Mouse (Mus musculus) hindbrain, embryonic 16.5 days (tissue): Measurements from ENCODE around the gene Snd1. TPM values are rescaled to one million over a fixed set of nuclear protein-coding genes. Genes with fewer than 3 reads are reported as not detected.
A peak's percentile ranks its signal among the peaks of the same experiment; 100 is the strongest.

Source experiments
- ATAC-seq: fragments of 200-750 bp; cut with Nextera tagmentation; 2 replicates; pipeline ENCODE4 v1.8.0; 2017; ENCODE audit warnings: moderate TSS enrichment, moderate library complexity
- H3K27ac ChIP-seq: fragments of 300-500 bp; sonication (generic); 2 replicates; pipeline ENCODE4 v1.5.1; 2014; ENCODE audit warnings: low read depth, mild to moderate bottlenecking, control low read depth, low read length, moderate library complexity
- H3K27me3 ChIP-seq: fragments of 300-500 bp; sonication (generic); replicated peaks from 2 replicates; pipeline ENCODE4 v1.6.1; 2014; ENCODE audit warnings: low read length; ENCODE audit not compliant: control insufficient read depth, insufficient read depth
- H3K36me3 ChIP-seq: fragments of 300-500 bp; sonication (generic); 2 replicates; pipeline ENCODE4 v1.6.1; 2014; ENCODE audit warnings: mild to moderate bottlenecking, low read length, moderate library complexity, mixed read lengths; ENCODE audit not compliant: control insufficient read depth, insufficient read depth
- H3K4me1 ChIP-seq: fragments of 300-500 bp; sonication (generic); 2 replicates; pipeline ENCODE4 v1.6.1; 2014; ENCODE audit warnings: low read depth, low read length; ENCODE audit not compliant: control insufficient read depth, insufficient read depth
- H3K4me2 ChIP-seq: fragments of 300-500 bp; sonication (generic); 2 replicates; pipeline ENCODE4 v1.6.1; 2014; ENCODE audit warnings: mild to moderate bottlenecking, low read length, control low read depth, moderate library complexity
- H3K4me3 ChIP-seq: fragments of 300-500 bp; sonication (generic); 2 replicates; pipeline ENCODE4 v1.5.1; 2014; ENCODE audit warnings: mild to moderate bottlenecking, low read length, control low read depth, moderate library complexity
- H3K9ac ChIP-seq: fragments of 300-500 bp; sonication (generic); 2 replicates; pipeline ENCODE4 v1.6.1; 2014; ENCODE audit warnings: low read depth, mild to moderate bottlenecking, control low read depth, low read length, moderate library complexity
- H3K9me3 ChIP-seq: fragments of 300-500 bp; sonication (generic); 2 replicates; pipeline ENCODE4 v1.6.1; 2014; ENCODE audit warnings: mild to moderate bottlenecking, low read length, moderate library complexity; ENCODE audit not compliant: control insufficient read depth
- WGBS: fragments of 180-500 bp; shearing (Covaris S2); extraction: QIAGEN DNeasy Blood & Tissue Kit; methylation state at CpG from one replicate; pipeline ENCODE4 v1.1.7; 2014; 5-methylcytosine and 5-hydroxymethylcytosine counted together
- polyA plus RNA-seq: library from polyadenylated mRNA; unstranded; fragments of >200 nt; fragmentation: Nextera tagmentation; extraction: Ambion mirVana; gene quantifications from 2 replicates; pipeline ENCODE4 v1.2.1, GENCODE M21; 2015

The Snd1 gene
- polyA plus RNA-seq, 1 experiment from 2014 or later = 69.7 TPM

DNA sequence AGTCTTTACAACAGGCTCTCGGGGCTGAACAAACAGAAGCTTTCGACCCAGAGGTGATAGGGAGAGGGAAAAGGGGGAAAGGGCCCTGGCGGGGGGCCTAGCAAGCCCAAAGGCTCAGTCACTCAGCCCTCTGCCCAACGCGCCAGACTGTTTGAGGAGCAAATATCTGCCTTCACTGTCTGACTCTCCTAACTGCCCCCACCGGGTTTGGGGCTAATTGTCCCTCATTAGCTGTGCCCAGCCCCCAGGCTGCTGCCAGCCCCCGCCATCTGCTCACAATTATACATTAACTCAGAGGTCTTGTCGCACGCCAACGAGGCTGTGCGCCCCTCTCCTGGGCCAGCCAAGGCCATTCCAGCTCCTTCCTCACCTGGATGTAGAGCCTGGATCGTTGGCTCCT lies 24.0 kb upstream of the Snd1 start:
- Histone ChIP-seq H3K27me3 (peaks cover 22% of the 10 kb centered on the region), H3K4me3 (no peak overlapping the region), H3K4me1 (no peaks in the 10 kb centered on the region), H3K9me3 (no peaks in the 10 kb centered on the region), H3K36me3 (no peaks in the 10 kb centered on the region), H3K9ac (no peak overlapping the region), H3K4me2 (0 out of 2 replicates have a peak overlapping the region, but pooled peaks have one; percentile 12), H3K27ac (no peak overlapping the region)
- 0 out of 2 replicates have a peak, but pooled peaks have one; percentile 34 for ATAC-seq
- 0% methylated on average over 11 of the region's 12 CpGs for WGBS

DNA sequence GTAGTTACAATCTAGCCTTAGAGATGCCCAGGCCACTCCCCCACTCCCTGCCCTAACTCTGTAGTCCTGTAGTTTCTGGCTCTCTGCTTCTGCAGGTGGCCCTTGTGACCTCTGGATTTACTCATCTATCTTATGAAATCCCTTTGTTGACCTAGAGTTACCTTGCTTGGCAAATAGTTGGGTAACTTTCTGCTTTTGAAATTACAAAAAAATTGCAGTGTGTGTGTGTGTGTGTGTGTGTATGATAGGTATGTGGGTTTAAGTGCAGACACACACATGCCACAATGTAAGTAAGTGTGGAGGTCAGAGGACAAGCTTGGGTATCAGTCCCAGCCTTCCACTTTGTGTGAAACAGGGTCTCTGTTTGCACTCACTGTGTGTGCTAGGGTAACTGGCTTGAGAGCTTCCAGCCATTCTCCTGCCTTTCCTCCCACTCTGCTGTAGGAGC lies 15.7 kb upstream of the Snd1 start:
- no peak for ATAC-seq
- Histone ChIP-seq H3K27ac (no peak overlapping the region), H3K9me3 (no peaks in the 10 kb centered on the region), H3K27me3 (no peaks in the 10 kb centered on the region), H3K4me2 (no peak overlapping the region), H3K36me3 (no peaks in the 10 kb centered on the region), H3K9ac (no peak overlapping the region), H3K4me1 (no peaks in the 10 kb centered on the region), H3K4me3 (no peak overlapping the region)

GRCm38 (mm10) chr6:28460534-28460933 lies 14.4 kb upstream of the Snd1 start:
- Histone ChIP-seq H3K4me2 (no peak overlapping the region), H3K9ac (no peak overlapping the region), H3K27me3 (no peaks in the 10 kb centered on the region), H3K36me3 (no peaks in the 10 kb centered on the region), H3K4me3 (no peak overlapping the region), H3K4me1 (no peaks in the 10 kb centered on the region), H3K9me3 (no peaks in the 10 kb centered on the region), H3K27ac (no peak overlapping the region)
- ATAC-seq = 0 out of 2 replicates have a peak, but pooled peaks have one; percentile 54
- WGBS = 9% methylated on average over 5 of the region's 5 CpGs

GRCm38 (mm10) chr6:28464630-28465029 lies 10.3 kb upstream of the Snd1 start:
- Histone ChIP-seq H3K9ac (no peak overlapping the region), H3K36me3 (no peaks in the 10 kb centered on the region), H3K27ac (no peak overlapping the region), H3K9me3 (no peaks in the 10 kb centered on the region), H3K4me2 (no peak overlapping the region), H3K27me3 (no peaks in the 10 kb centered on the region), H3K4me3 (no peak overlapping the region), H3K4me1 (no peaks in the 10 kb centered on the region)
- 36% methylated on average over 6 of the region's 6 CpGs for WGBS
- 0 out of 2 replicates have a peak, but pooled peaks have one; percentile 30 for ATAC-seq

DNA sequence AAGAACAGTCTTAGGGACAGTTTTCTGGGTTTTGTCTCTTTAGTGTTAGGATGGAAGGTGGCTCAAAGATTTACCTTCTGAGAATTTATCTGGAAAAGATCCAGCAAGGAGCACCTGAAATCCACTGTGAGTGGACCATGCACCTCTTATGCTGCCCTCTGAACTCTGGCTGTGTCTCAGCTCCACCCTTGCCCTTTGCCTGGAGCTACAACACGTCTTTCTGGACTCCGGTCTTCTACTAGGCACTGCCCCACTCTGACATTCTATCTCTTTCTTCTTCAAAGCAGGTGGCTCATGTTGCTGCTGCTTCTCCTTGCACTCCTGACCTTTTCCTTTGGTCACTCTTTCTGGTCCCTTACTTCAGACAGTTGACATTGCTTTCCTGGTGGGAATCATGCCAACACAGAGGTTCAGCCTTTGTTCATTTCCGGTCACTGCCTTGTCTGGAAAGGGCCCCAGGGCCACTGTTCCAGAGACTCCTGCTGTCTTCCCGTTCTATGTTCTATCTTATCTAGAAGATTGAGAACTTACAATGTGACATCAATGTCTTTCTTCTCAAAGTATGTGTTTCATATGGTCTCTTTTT lies 4.8 kb upstream of the Snd1 start:
- 73% methylated on average over 4 of the region's 4 CpGs for WGBS
- Histone ChIP-seq H3K36me3 (no peaks in the 10 kb centered on the region), H3K27me3 (no peaks in the 10 kb centered on the region), H3K27ac (no peak overlapping the region), H3K4me3 (no peak overlapping the region), H3K4me2 (no peak overlapping the region), H3K9me3 (no peaks in the 10 kb centered on the region), H3K4me1 (no peaks in the 10 kb centered on the region), H3K9ac (no peak overlapping the region)
- ATAC-seq = no peak

DNA sequence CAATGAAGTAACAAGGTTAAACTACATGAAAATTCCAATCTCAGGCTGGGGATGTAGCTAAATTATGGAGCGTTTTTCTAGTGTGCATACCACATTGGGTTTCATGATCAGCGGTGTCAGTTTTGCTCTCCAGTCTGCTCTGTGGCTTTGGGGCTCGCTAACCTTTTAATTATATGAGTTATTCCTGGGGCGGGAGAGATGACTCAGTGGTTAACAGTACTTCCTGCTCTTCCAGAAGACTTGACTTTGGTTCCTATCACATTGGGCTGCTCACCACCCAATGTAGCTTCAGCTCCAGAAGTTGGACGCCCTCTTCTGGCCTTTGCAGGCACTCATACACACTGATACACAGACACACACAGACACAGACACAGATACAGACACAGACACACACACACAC lies 4.3 kb upstream of the Snd1 start:
- no peak for ATAC-seq
- Histone ChIP-seq H3K4me2 (no peak overlapping the region), H3K9me3 (no peaks in the 10 kb centered on the region), H3K4me1 (no peaks in the 10 kb centered on the region), H3K9ac (no peak overlapping the region), H3K36me3 (no peaks in the 10 kb centered on the region), H3K27me3 (no peaks in the 10 kb centered on the region), H3K27ac (no peak overlapping the region), H3K4me3 (no peak overlapping the region)
- 77% methylated on average over 5 of the region's 5 CpGs for WGBS

DNA sequence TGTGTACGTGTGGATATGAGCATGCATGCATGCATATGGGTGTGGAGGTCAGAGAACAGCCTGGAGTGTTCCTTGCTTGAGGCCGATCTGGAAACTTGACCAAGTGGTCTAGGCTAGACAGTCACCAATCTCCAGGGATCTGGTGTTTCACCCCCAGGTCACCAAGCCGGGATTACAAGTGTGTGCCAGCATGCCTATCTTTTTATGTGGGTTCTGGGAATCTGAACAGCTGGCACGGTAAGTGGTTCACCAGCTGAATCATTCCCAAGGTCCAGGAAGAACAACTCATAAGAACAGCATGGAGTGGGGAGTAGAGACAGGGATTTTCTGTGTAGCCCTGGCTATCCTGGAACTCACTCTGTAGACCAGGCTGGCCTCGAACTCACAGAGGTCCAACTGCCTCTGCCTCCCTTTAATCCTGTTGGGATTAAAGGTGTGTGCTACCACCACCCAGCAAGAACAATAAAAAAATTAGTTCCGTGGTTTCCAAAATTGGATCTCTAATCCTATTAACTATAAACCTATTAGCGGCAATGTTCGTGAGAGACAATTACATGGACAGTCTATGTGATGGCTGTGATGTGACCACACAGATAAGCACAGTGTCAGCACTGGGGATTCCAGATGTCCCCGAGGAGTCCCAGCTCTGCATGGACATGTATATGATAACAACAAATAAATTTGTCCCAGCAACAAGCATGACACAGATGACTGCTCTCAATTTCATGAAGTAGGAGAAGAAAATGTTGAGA lies 3.5 kb upstream of the Snd1 start:
- Histone ChIP-seq H3K4me1 (no peaks in the 10 kb centered on the region), H3K27me3 (no peaks in the 10 kb centered on the region), H3K9me3 (no peaks in the 10 kb centered on the region), H3K9ac (no peak overlapping the region), H3K27ac (no peak overlapping the region), H3K4me2 (no peak overlapping the region), H3K36me3 (no peaks in the 10 kb centered on the region), H3K4me3 (no peak overlapping the region)
- ATAC-seq = no peak
- 90% methylated on average over 9 of the region's 9 CpGs for WGBS

- H3K36me3 ChIP-seq = no peaks in the 10 kb centered on the region
- no peak overlapping the region for H3K27ac ChIP-seq
- no peak overlapping the region for H3K9ac ChIP-seq
- ATAC-seq = no peak
- WGBS = 95% methylated on average over 4 of the region's 4 CpGs
- H3K27me3 ChIP-seq = no peaks in the 10 kb centered on the region
- no peak overlapping the region for H3K4me2 ChIP-seq
- no peaks in the 10 kb centered on the region for H3K9me3 ChIP-seq
- H3K4me3 ChIP-seq = no peak overlapping the region
- H3K4me1 ChIP-seq = peaks cover 2% of the 10 kb centered on the region; the same call in 1 of the 2 replicates
Measured at GRCm38 (mm10) chr6:28474211-28474610, 728 bp upstream of the Snd1 start.

GRCm38 (mm10) chr6:28479865-28480751 lies 5.2 kb downstream of the Snd1 start:
- Histone ChIP-seq H3K4me2 (peak overlapping the region; percentile 95), H3K27ac (peak overlapping the region; percentile 84), H3K9ac (peak overlapping the region; percentile 88), H3K4me3 (peak overlapping the region; percentile 89), H3K9me3 (no peaks in the 10 kb centered on the region), H3K27me3 (no peaks in the 10 kb centered on the region), H3K4me1 (peaks cover 23% of the 10 kb centered on the region), H3K36me3 (no peaks in the 10 kb centered on the region)
- WGBS = under 1% methylated on average over 63 of the region's 68 CpGs
- peak; percentile 99 for ATAC-seq
